In the genomic region with DNA sequence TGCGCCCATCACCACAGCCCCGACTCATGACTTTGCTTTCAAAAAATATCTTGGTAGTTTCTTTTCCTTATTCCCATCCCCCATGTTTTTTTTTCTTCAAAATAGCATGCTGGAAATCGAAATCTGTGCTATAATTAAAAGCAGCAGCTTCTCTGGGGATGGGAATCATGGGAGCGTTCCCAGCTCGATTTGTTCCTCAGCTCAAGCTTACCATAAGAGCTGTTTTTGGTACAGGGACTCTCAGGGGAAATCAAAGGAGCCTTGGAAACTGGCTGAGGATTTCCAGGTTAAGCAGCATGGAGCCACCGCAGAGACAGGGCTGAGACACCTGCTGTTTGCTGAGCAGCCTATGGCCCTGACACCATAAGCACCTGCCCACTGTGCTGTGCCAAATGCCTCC, we compare ENCODE assay signal across 22 mouse cellular contexts.
DNase-seq lines count a peak whose midpoint lies in the region; ATAC-seq and TF ChIP-seq lines count a peak whose summit lies in the region.
"Had no signal": no experiment of that assay in that cellular context is flagged by ENCODE, and none has a peak within 500 bp of the region (broad histone marks: within the 10 kb centered on the region; RNA-seq: fewer than 3 reads in every experiment).

No protein-coding gene starts in this region.

- H3K4me2 ChIP-seq in embryonic facial prominence, embryonic 11.5 days (ENCODE audit: low read depth, low read length), result no peak overlapping the region
- H3K4me2 ChIP-seq: forebrain, embryonic 15.5 days; liver, embryonic 15.5 days; neural tube, embryonic 12.5 days; stomach, embryonic 15.5 days had no signal

- H3K4me3 ChIP-seq in layer of hippocampus, adult 2 months, result no peak overlapping the region
- H3K4me3 ChIP-seq in embryonic facial prominence, embryonic 11.5 days (ENCODE audit: low read depth, low read length), result no peak overlapping the region
- H3K4me3 ChIP-seq: erythroblast, embryonic 14.5 days; forebrain, embryonic 15.5 days; gastrocnemius, adult 2 months; liver, embryonic 15.5 days; neural tube, embryonic 12.5 days; stomach, embryonic 15.5 days had no signal

- intact Hi-C loops in heart, postnatal 14 days (cut with DNase I), result no loop called here

- H3K27ac ChIP-seq in layer of hippocampus, adult 2 months, result peak overlapping the region; percentile 69
- H3K27ac ChIP-seq in embryonic facial prominence, embryonic 11.5 days (replicated peaks; ENCODE audit: low read depth, low read length), result no peak overlapping the region
- H3K27ac ChIP-seq: forebrain, embryonic 15.5 days; liver, embryonic 15.5 days; neural tube, embryonic 12.5 days; stomach, embryonic 15.5 days had no signal

- no peak overlapping the region for H3K9ac ChIP-seq in embryonic facial prominence, embryonic 11.5 days (replicated peaks; ENCODE audit: low read length)
- H3K9ac ChIP-seq: forebrain, embryonic 15.5 days; liver, embryonic 15.5 days; neural tube, embryonic 12.5 days; stomach, embryonic 15.5 days had no signal

- H3K36me3 ChIP-seq in embryonic facial prominence, embryonic 11.5 days (replicated peaks; ENCODE audit: control insufficient read depth, insufficient read depth, low read depth, low read length), result no peaks in the 10 kb centered on the region
- H3K36me3 ChIP-seq: forebrain, embryonic 15.5 days; liver, embryonic 15.5 days; neural tube, embryonic 12.5 days; stomach, embryonic 15.5 days had no signal

- H3K4me1 ChIP-seq in embryonic facial prominence, embryonic 11.5 days (ENCODE audit: control insufficient read depth, insufficient read depth, low read length), result no peaks in the 10 kb centered on the region
- H3K4me1 ChIP-seq: liver, embryonic 15.5 days; neural tube, embryonic 12.5 days; stomach, embryonic 15.5 days had no signal

- no peak for TF ChIP-seq CTCF in layer of hippocampus, adult 2 months (conservative IDR thresholded peaks at IDR 0.05)

- DNase-seq in heart, adult 11 months, result peak; percentile 94
- no peak for DNase-seq in heart, postnatal 14 days
- DNase-seq in layer of hippocampus, adult 2 months (ENCODE audit: low spot score in 2 of 2), result peak; percentile 17 to 39
- no peak for DNase-seq in layer of hippocampus, adult 8-10 months (ENCODE audit: low spot score in 2 of 2)
- peak; percentile 82 for DNase-seq in brain, adult 2 months (ENCODE audit: low read depth, low spot score)
- peak; percentile 61 for DNase-seq in embryonic facial prominence, embryonic 11.5 days (ENCODE audit: low spot score)
- no peak for DNase-seq in T-cell, adult 2 months (ENCODE audit: low spot score)
- DNase-seq in adrenal gland, postnatal 25 days, result no peak
- DNase-seq: adrenal gland, postnatal 10 days; B cell, adult 2 months; cerebellum, adult 9-10 months; embryo, embryonic 11 days; gastrocnemius, adult 2 months; kidney, adult 8-10 months; kidney, postnatal 25 days; lung, postnatal 14 days had no signal

- 56% methylated on average over 6 of the region's 6 CpGs for WGBS in embryonic facial prominence, embryonic 11.5 days

- ATAC-seq in embryonic facial prominence, embryonic 11.5 days (replicated peaks; ENCODE audit: insufficient number of reproducible peaks, low FRiP score, low TSS enrichment, low read depth), result no peak
- ATAC-seq: forebrain, embryonic 15.5 days; inflammation-experienced regulatory T-cells, adult 6 months had no signal

- no peaks in the 10 kb centered on the region for H3K27me3 ChIP-seq in embryonic facial prominence, embryonic 11.5 days (ENCODE audit: control insufficient read depth, insufficient read depth, low read length)
- H3K27me3 ChIP-seq: forebrain, embryonic 15.5 days; liver, embryonic 15.5 days; neural tube, embryonic 12.5 days; stomach, embryonic 15.5 days had no signal

- H3K9me3 ChIP-seq in embryonic facial prominence, embryonic 11.5 days (replicated peaks; ENCODE audit: control insufficient read depth, low read length), result no peaks in the 10 kb centered on the region
- H3K9me3 ChIP-seq: forebrain, embryonic 15.5 days; liver, embryonic 15.5 days; neural tube, embryonic 12.5 days; stomach, embryonic 15.5 days had no signal

Comparison
In these comparisons a context has a peak if more than half of its experiments do, and no peak if none do; other contexts are left out.
1. DNase-seq: peak in heart, adult 11 months (single experiment), layer of hippocampus, adult 2 months (2 of 2), brain, adult 2 months (single experiment) and embryonic facial prominence, embryonic 11.5 days (single experiment); none in heart, postnatal 14 days (0 of 2), layer of hippocampus, adult 8-10 months (0 of 2), T-cell, adult 2 months (single experiment) and adrenal gland, postnatal 25 days (single experiment).